Mouse (Mus musculus): ENCODE measurements around the gene Jak1.

Gene Jak1

GRCm38 (mm10) chr4:101144361-101144760 is 120.7 kb downstream of the Jak1 start:
- no peak for DNase-seq

- DNase-seq, result no peak
Observed at GRCm38 (mm10) chr4:101143901-101144300, 121.2 kb downstream of the Jak1 start.

- DNase-seq, result no peak
Observed at GRCm38 (mm10) chr4:101141768-101142167, 123.3 kb downstream of the Jak1 start.

- no peak for DNase-seq
Observed at GRCm38 (mm10) chr4:101137975-101138374, 127.1 kb downstream of the Jak1 start.

- DNase-seq, result no peak
Observed at GRCm38 (mm10) chr4:101135909-101136308, 129.2 kb downstream of the Jak1 start.

GRCm38 (mm10) chr4:101135013-101135412 is 130.1 kb downstream of the Jak1 start:
- DNase-seq, result no peak

GRCm38 (mm10) chr4:101121002-101121401 is 144.1 kb downstream of the Jak1 start:
- DNase-seq, result no peak

GRCm38 (mm10) chr4:101107122-101107521 is 158.0 kb downstream of the Jak1 start:
- no peak for DNase-seq

Measured in kidney, adult 8-10 months (tissue).